Mouse (Mus musculus) small intestine, adult 2 months (tissue): ENCODE data around the gene Rpap1.
"Not testable (repeated sequence)": the region's sequence is repeated elsewhere in the genome, so short reads cannot be mapped to it uniquely, and the experiment has no call there.

Experiments
- CTCF ChIP-seq: fragments of 200-500 bp; IDR thresholded peaks from 2 replicates; pipeline ENCODE4 v1.5.1; 2012; ENCODE audit warnings: low read depth, mild to moderate bottlenecking, control low read depth, inconsistent platforms, low read length, moderate library complexity, mixed read lengths; ENCODE audit not compliant: insufficient replicate concordance, insufficient read length; ENCODE audit errors: extremely low read depth
- POLR2A ChIP-seq: fragments of 200-500 bp; IDR thresholded peaks from 2 replicates; pipeline ENCODE4 v1.6.1; 2012; ENCODE audit warnings: low read depth, mild to moderate bottlenecking, control low read depth, inconsistent platforms, low read length, moderate library complexity

- TF ChIP-seq CTCF, POLR2A: not testable (repeated sequence)
Observed at GRCm38 (mm10) chr2:119715868-119716267, 71.5 kb downstream of the Rpap1 start.
